Mouse (Mus musculus) heart, embryonic 10.5 days (tissue): Measurements from ENCODE around the gene Epha4. TPM values are rescaled to one million over a fixed set of nuclear protein-coding genes. Genes with fewer than 3 reads are reported as not detected.

ENCODE experiments used
- DNase-seq: peaks from one replicate; pipeline ENCODE4 v3.0.0-alpha.2; 2017; ENCODE audit warnings: low spot score
- H3K27ac ChIP-seq: fragments of 300-500 bp; sonication (generic); 2 replicates; pipeline ENCODE4 v1.5.1; 2016; ENCODE audit warnings: mild to moderate bottlenecking
- H3K27me3 ChIP-seq: fragments of 300-500 bp; sonication (generic); 2 replicates; pipeline ENCODE4 v1.6.1; 2016; ENCODE audit warnings: mild to moderate bottlenecking; ENCODE audit not compliant: poor library complexity, insufficient read depth, severe bottlenecking
- H3K36me3 ChIP-seq: fragments of 300-500 bp; sonication (generic); 2 replicates; pipeline ENCODE4 v1.6.1; 2016; ENCODE audit warnings: mild to moderate bottlenecking, moderate library complexity
- H3K4me1 ChIP-seq: fragments of 300-500 bp; sonication (generic); 2 replicates; pipeline ENCODE4 v1.6.1; 2016; ENCODE audit warnings: mild to moderate bottlenecking
- H3K4me3 ChIP-seq: fragments of 300-500 bp; sonication (generic); 2 replicates; pipeline ENCODE4 v1.5.1; 2016; ENCODE audit warnings: mild to moderate bottlenecking, moderate library complexity
- H3K9me3 ChIP-seq: fragments of 300-500 bp; sonication (generic); 2 replicates; pipeline ENCODE4 v1.6.1; 2016; ENCODE audit warnings: mild to moderate bottlenecking, moderate library complexity
- WGBS: fragments of 180-500 bp; shearing (Covaris S2); methylation state at CpG from one replicate; pipeline ENCODE4 v1.1.7; 2016; 5-methylcytosine and 5-hydroxymethylcytosine counted together
- polyA plus RNA-seq: library from polyadenylated mRNA; unstranded; fragments of >200 nt; fragmentation: Nextera tagmentation; extraction: Ambion mirVana; gene quantifications from 2 replicates; pipeline ENCODE4 v1.2.1, GENCODE M21; 2016

Gene Epha4
- polyA plus RNA-seq, 1 experiment from 2014 or later = 11.5 TPM

- H3K27ac ChIP-seq = no peak overlapping the region
- WGBS = 80% methylated on average over 4 of the region's 4 CpGs
- H3K27me3 ChIP-seq = no peaks in the 10 kb centered on the region
- H3K4me1 ChIP-seq = peaks cover 25% of the 10 kb centered on the region
- H3K9me3 ChIP-seq = no peaks in the 10 kb centered on the region
- no peak for DNase-seq
- no peaks in the 10 kb centered on the region for H3K36me3 ChIP-seq
- H3K4me3 ChIP-seq = no peak overlapping the region
Observed at GRCm38 (mm10) chr1:77465524-77465923, 49.4 kb downstream of the Epha4 start.

DNA sequence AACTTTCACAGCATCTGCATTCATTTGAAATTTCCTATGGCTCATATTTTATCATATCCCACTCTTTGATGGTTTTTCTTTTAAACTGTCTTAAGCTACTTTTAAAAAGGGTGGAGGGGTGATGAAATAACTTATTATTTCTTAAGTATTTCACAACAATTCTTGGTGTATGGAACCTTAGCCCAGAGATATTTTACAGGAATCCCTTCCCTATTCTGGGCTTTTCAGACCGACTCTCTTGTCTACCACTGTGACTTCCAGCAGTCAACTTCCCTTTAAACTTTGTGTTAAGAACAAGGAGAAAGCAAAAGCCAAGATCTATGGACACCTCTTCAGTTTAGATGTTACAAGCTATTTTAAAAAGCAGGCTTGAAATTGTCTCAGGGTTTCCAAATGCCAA is 50.8 kb downstream of the Epha4 start:
- Histone ChIP-seq H3K27me3 (no peaks in the 10 kb centered on the region), H3K36me3 (no peaks in the 10 kb centered on the region), H3K9me3 (no peaks in the 10 kb centered on the region), H3K27ac (no peak overlapping the region), H3K4me1 (peaks cover 25% of the 10 kb centered on the region), H3K4me3 (no peak overlapping the region)
- no peak for DNase-seq
- WGBS = 62% methylated on average over 1 of the region's 1 CpGs

GRCm38 (mm10) chr1:77461877-77462615 is 52.8 kb downstream of the Epha4 start:
- no peaks in the 10 kb centered on the region for H3K9me3 ChIP-seq
- no peak overlapping the region for H3K4me3 ChIP-seq
- peaks cover 22% of the 10 kb centered on the region for H3K4me1 ChIP-seq
- DNase-seq = no peak
- H3K27ac ChIP-seq = peak overlapping the region; percentile 62; the same call in 1 of the 2 replicates
- no peaks in the 10 kb centered on the region for H3K36me3 ChIP-seq
- no peaks in the 10 kb centered on the region for H3K27me3 ChIP-seq
- WGBS = 22% methylated on average over 3 of the region's 3 CpGs

- H3K9me3 ChIP-seq = no peaks in the 10 kb centered on the region
- H3K27ac ChIP-seq = peak overlapping the region; percentile 62; the same call in 1 of the 2 replicates
- no peaks in the 10 kb centered on the region for H3K36me3 ChIP-seq
- peaks cover 17% of the 10 kb centered on the region for H3K4me1 ChIP-seq
- H3K27me3 ChIP-seq = no peaks in the 10 kb centered on the region
- H3K4me3 ChIP-seq = no peak overlapping the region
- DNase-seq = no peak
- 57% methylated on average over 11 of the region's 11 CpGs for WGBS
Observed at GRCm38 (mm10) chr1:77460831-77461629, 53.9 kb downstream of the Epha4 start.

GRCm38 (mm10) chr1:77458751-77459385 is 56.0 kb downstream of the Epha4 start:
- Histone ChIP-seq H3K27me3 (no peaks in the 10 kb centered on the region), H3K9me3 (no peaks in the 10 kb centered on the region), H3K4me1 (peaks cover 17% of the 10 kb centered on the region), H3K27ac (no peak overlapping the region), H3K4me3 (no peak overlapping the region), H3K36me3 (no peaks in the 10 kb centered on the region)
- 79% methylated on average over 7 of the region's 7 CpGs for WGBS
- no peak for DNase-seq

GRCm38 (mm10) chr1:77457446-77457800 is 57.5 kb downstream of the Epha4 start:
- Histone ChIP-seq H3K9me3 (no peaks in the 10 kb centered on the region), H3K27me3 (no peaks in the 10 kb centered on the region), H3K36me3 (no peaks in the 10 kb centered on the region), H3K27ac (no peak overlapping the region), H3K4me3 (no peak overlapping the region), H3K4me1 (peaks cover 17% of the 10 kb centered on the region)
- 62% methylated on average over 6 of the region's 6 CpGs for WGBS
- DNase-seq = no peak

DNA sequence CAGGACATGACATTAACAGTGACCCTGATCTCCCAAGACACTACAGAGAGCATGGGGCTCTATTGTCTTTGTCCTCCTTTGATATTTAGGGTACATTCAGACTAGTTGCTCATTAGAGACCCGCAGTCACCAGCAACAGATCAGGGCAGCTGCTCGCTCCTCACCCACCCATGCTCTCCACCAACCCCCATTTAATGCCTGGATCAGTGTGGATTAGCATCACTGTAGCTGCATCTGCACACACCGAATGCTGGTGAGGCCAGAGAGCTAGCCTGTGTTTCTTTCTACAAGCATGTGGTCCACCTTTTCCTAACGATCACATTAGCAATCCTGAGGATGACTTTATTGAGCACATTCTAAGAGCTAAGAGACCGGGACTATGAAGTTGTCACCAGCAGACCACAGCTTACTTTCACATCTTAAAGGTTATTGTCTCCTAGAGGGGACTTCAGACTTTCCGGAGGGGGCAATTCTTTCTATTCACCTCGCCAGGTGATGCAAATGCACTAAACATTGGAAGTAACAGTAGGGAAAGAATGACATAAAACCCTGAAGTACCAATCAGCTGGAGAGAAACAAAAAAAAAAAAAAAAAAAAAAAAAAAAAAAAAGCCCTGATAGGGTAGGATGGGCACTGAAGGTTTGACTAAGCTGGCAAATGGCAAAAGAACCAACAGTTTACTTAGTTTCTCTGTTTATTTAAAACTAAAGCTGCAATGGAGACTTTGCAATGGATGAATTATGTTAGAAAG is 58.0 kb downstream of the Epha4 start:
- WGBS = 81% methylated on average over 7 of the region's 7 CpGs
- Histone ChIP-seq H3K27ac (no peak overlapping the region), H3K36me3 (no peaks in the 10 kb centered on the region), H3K4me3 (no peak overlapping the region), H3K9me3 (no peaks in the 10 kb centered on the region), H3K4me1 (peaks cover 13% of the 10 kb centered on the region), H3K27me3 (no peaks in the 10 kb centered on the region)
- no peak for DNase-seq

DNA sequence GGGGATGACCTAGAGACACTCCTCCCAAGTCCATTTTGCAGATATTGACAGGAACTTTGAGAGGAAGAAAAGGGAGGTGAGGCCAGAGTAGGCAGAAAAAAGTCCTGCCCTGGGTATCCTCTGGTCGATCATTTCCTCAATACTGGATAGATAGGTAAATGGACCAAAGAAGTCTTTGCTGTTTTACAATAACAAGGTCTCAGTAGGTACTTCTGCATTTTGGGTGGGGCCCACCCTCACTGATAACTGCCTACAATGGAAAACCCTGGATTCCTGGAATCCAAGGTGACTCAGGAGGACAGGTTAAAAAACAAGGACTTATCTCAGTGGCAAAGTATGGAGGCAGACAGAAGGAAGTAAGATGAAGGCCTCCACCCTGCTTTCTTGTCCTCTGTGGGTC is 61.1 kb downstream of the Epha4 start:
- no peaks in the 10 kb centered on the region for H3K4me1 ChIP-seq
- H3K9me3 ChIP-seq = no peaks in the 10 kb centered on the region
- no peak overlapping the region for H3K4me3 ChIP-seq
- WGBS = 88% methylated on average over 1 of the region's 1 CpGs
- no peak overlapping the region for H3K27ac ChIP-seq
- H3K36me3 ChIP-seq = no peaks in the 10 kb centered on the region
- DNase-seq = no peak
- H3K27me3 ChIP-seq = no peaks in the 10 kb centered on the region

- 80% methylated on average over 3 of the region's 3 CpGs for WGBS
- H3K27me3 ChIP-seq = no peaks in the 10 kb centered on the region
Observed at GRCm38 (mm10) chr1:77452721-77453120, 62.2 kb downstream of the Epha4 start.

DNA sequence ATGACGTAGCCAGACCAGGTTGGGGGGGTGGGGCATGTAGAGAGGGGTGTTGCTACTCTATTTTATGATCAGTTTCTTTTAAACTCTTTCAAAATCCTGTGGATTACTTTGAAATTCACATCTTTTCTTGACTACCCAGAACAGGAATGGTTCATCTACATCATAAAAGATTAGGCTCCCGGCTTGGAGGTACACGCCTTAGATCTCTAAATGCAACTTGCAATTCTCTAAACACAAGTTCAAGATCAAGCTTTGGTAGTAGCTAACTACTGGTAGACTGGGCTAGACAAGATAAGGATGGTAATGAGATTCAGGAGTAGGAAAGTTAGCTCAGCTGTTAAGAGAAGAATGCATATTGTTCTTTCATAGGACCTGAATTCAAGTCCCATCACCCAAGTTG is 63.3 kb downstream of the Epha4 start:
- no peaks in the 10 kb centered on the region for H3K4me1 ChIP-seq
- H3K36me3 ChIP-seq = no peaks in the 10 kb centered on the region
- no peaks in the 10 kb centered on the region for H3K27me3 ChIP-seq
- DNase-seq = no peak
- no peak overlapping the region for H3K4me3 ChIP-seq
- WGBS = 85% methylated on average over 3 of the region's 3 CpGs
- no peaks in the 10 kb centered on the region for H3K9me3 ChIP-seq
- no peak overlapping the region for H3K27ac ChIP-seq

More at GRCm38 (mm10) chr1:77452721-77453120, 62.2 kb downstream of the Epha4 start:
- DNase-seq = no peak
- Histone ChIP-seq H3K4me1 (no peaks in the 10 kb centered on the region), H3K9me3 (no peaks in the 10 kb centered on the region), H3K4me3 (no peak overlapping the region), H3K27ac (no peak overlapping the region), H3K36me3 (no peaks in the 10 kb centered on the region)

DNA sequence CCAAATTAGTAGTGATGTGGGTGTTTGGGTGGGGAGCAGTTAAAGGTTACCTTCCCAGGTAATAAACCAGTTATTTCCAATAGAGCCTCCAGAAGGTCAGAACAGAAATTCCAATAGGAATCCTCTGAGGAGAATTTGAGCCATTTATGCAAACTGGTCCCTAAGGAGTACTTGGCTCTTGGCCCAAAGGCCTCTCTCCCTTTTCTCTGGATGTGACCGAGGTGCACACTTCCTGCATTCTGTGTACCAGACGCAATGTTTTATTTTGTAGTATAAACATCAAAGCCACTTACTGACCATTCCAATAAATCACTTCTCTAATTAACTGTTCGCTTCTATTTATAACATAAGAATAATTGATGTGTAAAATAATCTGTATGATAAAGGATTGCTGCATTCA is 64.7 kb downstream of the Epha4 start:
- peaks cover 11% of the 10 kb centered on the region for H3K4me1 ChIP-seq
- no peaks in the 10 kb centered on the region for H3K36me3 ChIP-seq
- no peak overlapping the region for H3K27ac ChIP-seq
- 85% methylated on average over 3 of the region's 3 CpGs for WGBS
- H3K9me3 ChIP-seq = no peaks in the 10 kb centered on the region
- H3K4me3 ChIP-seq = no peak overlapping the region
- DNase-seq = no peak
- no peaks in the 10 kb centered on the region for H3K27me3 ChIP-seq

DNA sequence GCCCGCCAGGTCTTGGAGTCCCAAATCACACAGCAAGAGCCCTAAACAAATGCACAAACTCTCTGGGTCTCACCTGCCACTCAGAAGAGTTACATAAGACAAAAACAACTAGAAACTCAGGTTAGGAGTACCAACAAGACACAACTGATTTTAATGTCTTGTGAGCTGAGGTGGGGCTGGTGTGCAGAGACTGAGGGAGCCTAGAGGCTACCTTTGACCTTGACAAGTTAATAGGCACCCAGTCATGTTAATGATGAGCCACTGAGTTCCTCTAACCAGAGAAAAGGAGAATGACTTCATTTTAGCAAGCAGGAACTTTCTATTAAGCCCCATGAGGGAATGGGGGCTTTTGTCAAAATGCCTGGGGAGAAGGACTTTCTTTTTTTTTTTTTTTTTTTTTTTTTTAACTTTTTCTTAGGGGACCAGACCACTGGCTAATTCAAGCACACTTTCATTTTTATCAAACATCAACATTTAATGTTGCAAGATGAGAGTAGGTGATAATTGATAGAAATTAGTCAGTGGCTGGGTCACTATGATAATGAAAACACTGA is 67.8 kb downstream of the Epha4 start:
- Histone ChIP-seq H3K27me3 (no peaks in the 10 kb centered on the region), H3K4me1 (peaks cover 18% of the 10 kb centered on the region), H3K27ac (no peak overlapping the region), H3K9me3 (no peaks in the 10 kb centered on the region), H3K4me3 (no peak overlapping the region), H3K36me3 (0 out of 2 replicates have a peak, but pooled peaks cover 4% of the 10 kb centered on the region)
- DNase-seq = no peak
- 88% methylated on average over 1 of the region's 1 CpGs for WGBS
